Mouse (Mus musculus) ES-E14 (cell line): Measurements from ENCODE around the gene Fam213a.

Experiments
- CHD2 ChIP-seq: IDR thresholded peaks from 2 replicates; pipeline ENCODE4 v1.6.1; 2014; ENCODE audit warnings: mild to moderate bottlenecking, low read depth, low read length, inconsistent platforms
- HCFC1 ChIP-seq: IDR thresholded peaks from 2 replicates; pipeline ENCODE4 v1.6.1; 2012; ENCODE audit warnings: low read length, inconsistent platforms, borderline replicate concordance; ENCODE audit not compliant: insufficient read depth
- MAFK ChIP-seq: IDR thresholded peaks from 2 replicates; pipeline ENCODE4 v1.6.1; 2014; ENCODE audit warnings: mild to moderate bottlenecking, low read depth, low read length, inconsistent platforms; ENCODE audit not compliant: insufficient read depth
- ZC3H11A ChIP-seq: IDR thresholded peaks from 2 replicates; pipeline ENCODE4 v1.6.1; 2012; ENCODE audit warnings: low read depth, mild to moderate bottlenecking, inconsistent platforms, low read length, borderline replicate concordance

DNA sequence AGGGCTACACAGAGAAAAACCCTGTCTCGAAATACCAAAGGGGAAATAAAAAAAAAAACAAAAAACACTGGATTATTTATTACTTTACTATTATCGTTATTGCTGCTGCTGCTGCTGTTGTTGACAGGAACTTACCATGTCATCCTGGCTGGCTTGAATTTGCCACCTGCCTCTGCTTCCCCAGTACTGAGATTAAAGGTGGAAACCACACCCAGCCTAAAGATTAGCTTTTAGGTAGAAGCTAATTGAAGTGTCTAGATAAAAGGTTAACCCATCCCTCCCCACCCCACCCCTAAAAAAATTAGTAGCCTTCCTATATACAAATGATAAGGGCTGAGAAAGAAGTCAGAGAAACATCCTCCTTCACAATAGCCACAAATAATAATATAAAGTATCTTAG lies 69.8 kb downstream of the Fam213a start:
- TF ChIP-seq ZC3H11A: no peak
- TF ChIP-seq MAFK: no peak
- no peak for TF ChIP-seq HCFC1
- TF ChIP-seq CHD2: no peak
